Mouse (Mus musculus): ENCODE measurements around the gene Ezh1.

DNA sequence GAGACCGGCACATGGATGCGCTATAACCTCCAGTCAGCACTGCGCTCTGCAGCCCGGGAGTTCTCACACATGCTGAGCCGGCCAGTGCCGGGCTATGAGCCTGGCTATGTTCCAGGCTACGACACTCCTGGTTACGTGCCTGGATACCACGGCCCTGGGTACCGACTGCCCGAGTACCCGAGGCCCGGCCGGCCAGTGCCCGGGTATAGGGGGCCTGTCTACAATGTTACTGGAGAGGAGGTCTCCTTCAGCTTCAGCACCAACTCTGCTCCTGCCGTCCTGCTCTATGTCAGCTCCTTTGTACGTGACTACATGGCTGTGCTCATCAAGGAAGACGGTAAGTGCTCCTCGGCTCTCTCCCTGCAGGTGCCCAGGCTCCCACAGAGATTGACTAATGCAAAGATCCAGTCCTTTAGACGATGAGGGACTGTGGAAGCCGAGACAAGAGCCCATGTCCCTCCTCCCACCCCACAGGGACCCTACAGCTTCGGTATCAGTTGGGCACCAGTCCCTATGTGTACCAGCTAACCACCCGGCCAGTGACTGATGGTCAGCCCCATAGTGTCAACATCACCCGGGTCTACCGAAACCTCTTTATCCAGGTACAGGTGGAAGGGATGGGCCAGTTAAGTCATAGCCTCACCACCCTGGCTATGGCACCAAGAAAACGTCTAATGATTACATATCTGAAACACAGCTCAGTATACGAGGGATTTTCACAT lies 39.6 kb downstream of the Ezh1 start:
- no peak for TF ChIP-seq TAL1 (IDR thresholded peaks at IDR 0.05; ENCODE audit: low read length)
- no peak for TF ChIP-seq GATA1 (IDR thresholded peaks at IDR 0.05; ENCODE audit: low read length)

All from erythroblast, embryonic 14.5 days (primary cell).